Mouse (Mus musculus): ENCODE measurements around the gene Zfp142. TPM values are rescaled to one million over a fixed set of nuclear protein-coding genes. Genes with fewer than 3 reads are reported as not detected.
A peak's percentile ranks its signal among the peaks of the same experiment; 100 is the strongest.

Zfp142 gene
- 9.5 and 11.2 TPM in 2 replicates for polyA plus RNA-seq (2012; rRNA removed)

DNA sequence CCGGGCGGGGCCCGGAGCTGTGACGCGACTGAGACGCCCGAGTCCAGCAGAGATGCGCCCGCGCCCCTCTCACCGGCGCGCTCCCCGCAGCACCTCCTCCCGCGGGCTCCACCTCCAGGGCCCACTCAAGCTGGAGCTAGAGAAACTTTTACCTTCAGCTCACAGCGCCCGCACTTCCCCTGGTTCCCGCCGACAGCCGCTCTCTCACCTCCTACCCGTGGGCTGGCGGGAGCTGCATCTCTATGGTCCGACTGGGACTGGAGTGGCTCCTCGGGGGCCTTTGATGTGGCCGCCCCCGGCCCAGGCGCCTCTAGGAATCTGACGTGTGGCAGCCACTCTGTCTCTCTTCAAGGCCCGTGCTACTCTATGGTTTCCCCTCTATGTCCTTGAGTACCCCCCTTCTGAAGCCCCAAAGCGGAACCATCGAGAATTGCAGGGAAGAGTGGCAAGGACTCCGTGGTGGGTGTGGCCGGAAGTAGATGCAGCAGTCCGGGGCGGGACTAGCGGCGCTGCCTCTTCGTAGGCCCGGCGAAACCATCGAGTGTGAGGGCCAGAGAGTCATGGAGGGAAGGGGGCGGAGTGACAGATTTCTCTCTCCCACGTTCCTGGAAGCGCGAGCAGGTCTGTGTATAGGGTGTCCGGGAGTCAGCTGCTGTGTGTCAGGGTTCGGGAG, at the start of gene Zfp142, which contains the start of gene Bcs1l:
Gene Zfp142, minus strand, starts transcription at position 474 of the 673 bp plus-strand sequence.
Gene Bcs1l, plus strand, starts transcription at position 517 of the 673 bp plus-strand sequence.
- DNase-seq (ENCODE audit: low spot score) = peak; percentile 87

DNA sequence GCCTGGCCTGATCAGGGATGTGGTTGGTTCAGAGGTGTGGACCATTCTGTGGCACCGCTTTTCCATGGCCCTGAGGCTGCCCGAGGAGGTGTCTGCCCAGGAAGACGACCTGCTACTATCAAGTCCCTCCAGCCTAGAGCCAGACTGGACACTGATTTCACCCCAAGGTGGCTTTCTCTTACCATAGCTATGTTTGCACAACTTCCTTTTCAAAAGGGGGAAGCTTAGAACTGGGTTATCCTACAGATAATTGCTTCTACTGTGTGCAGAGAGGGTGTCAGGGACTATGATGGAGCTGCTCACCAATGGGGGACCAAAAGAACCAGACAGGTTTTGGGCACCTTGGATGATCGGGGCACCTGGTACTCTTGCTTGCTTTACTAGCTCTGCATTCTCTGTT, 44.7 kb upstream of the Zfp142 start:
- no peak for DNase-seq (ENCODE audit: low spot score)

- no peak for DNase-seq (ENCODE audit: low spot score)
Measured at GRCm38 (mm10) chr1:74628001-74628400, 40.0 kb upstream of the Zfp142 start.

- DNase-seq (ENCODE audit: low spot score) = no peak
Measured at GRCm38 (mm10) chr1:74626076-74626475, 38.0 kb upstream of the Zfp142 start.

DNA sequence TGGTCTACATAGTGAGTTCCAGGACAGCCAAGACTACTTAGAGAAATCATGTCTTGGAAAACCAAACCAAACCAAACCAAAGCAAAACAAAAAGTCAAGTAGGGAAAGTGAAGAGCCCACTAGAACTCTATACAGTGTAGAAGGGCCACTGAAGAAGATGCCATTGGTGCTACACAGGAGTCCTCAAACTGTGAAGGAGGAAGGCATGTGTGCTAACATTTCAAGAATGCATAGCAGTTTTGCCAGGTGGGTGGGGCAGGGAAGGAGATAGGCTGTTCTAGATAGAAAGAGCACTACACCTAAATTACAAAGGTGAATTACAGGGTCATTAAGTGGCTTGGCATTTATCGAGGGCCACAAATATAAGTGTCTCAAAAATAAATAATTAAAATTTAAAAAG, 36.1 kb upstream of the Zfp142 start:
- no peak for DNase-seq (ENCODE audit: low spot score)

DNA sequence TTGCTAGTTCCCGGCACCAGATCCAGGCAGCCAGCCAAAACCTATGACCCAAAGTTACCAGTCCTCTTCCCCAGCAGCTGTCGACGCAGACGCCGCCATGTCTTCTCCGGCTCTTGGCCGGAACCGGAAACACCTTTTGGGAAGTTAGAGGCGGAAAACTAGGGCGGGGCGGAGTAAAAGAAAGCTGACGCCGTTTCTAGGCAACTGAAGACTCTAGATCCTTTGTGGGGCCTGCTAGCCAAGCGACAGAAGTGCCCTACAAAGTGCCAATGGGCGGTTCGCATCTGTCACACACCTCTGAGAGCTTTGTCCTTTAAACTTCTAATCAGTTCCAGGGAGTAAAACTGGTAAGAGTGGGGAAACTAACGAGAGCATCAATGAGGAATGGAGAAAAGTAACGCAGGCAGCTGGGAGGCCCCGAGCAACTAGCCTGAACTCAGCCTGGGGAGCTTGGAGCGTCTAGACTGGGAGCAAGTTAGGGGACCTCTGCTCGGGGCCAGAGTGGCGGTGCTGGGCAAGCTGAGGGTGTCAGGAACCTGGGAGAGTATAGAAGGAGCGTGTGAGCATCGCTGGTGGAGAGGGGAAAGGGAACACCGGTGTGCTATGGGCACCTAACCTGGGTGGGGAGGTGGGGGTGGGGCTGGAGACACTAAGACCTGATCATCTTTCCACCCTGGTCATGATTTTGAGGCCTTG, 13.4 kb upstream of the Zfp142 start, which contains the start of the genes Rnf25 and Stk36:
Gene Rnf25, minus strand, starts transcription at position 131 of the 696 bp plus-strand sequence.
Gene Stk36, plus strand, starts transcription at position 179 of the 696 bp plus-strand sequence.
- DNase-seq (ENCODE audit: low spot score) = peak; percentile 67

DNA sequence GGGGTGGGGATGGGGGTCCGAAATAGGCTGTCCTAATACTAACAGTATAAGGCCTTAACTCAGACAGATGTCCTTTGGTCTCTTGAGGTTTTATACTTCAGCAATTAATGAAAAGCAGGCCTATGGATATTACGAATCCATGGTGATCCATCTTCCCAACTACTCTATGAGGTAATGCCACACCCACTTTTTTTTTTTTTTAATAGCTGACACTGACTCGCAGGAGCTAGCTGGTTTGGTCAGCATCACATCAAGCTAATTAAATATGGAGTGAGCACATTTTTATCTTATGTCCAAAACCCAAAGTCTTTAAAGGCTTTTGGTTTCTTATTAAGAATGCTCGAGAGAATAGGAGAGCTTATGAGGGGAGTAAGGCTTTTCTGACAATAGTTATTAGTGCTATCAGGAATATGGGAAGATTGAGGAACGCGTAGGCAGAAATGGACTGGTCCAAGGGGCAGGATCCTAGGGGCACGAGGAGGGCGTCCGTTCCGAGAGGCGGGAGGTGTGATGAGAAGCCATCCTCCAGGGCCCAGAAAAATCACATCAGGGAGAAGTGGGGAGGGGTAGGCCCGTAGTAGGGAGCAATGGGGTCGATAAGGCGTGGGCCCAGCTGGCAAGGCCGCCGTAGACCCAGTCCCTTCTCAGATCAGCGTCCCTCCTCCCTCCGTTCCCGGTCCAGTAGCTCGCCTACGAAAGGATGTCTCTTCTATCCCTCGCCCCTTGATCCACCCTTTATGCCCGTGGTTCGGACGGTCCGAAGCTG, 12.6 kb upstream of the Zfp142 start:
- no peak for DNase-seq (ENCODE audit: low spot score)

DNA sequence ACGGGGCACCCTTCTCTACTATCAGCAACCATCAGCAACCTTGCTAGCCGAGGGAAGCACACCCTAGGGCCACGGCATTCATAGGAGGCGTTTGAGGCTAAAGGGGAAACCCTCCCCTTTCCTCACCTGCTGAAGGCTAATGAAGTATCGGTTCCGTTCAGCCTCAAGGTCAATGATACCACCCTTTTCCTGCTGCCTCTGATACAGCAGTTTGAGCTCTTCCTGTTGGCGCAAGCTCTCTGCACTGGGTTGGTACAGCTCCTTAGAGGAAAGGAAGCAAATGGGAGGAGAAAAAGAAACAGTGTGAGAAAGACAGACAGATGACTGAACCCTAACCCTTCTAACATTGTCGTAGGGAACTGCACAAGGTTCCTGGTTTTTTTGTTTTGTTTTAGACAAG, 6.4 kb upstream of the Zfp142 start:
- no peak for DNase-seq (ENCODE audit: low spot score)

- DNase-seq (ENCODE audit: low spot score) = no peak
Measured at GRCm38 (mm10) chr1:74587233-74587772, 743 bp downstream of the Zfp142 start.

GRCm38 (mm10) chr1:74584616-74585398, 3.2 kb downstream of the Zfp142 start:
- DNase-seq (ENCODE audit: low spot score) = no peak

DNA sequence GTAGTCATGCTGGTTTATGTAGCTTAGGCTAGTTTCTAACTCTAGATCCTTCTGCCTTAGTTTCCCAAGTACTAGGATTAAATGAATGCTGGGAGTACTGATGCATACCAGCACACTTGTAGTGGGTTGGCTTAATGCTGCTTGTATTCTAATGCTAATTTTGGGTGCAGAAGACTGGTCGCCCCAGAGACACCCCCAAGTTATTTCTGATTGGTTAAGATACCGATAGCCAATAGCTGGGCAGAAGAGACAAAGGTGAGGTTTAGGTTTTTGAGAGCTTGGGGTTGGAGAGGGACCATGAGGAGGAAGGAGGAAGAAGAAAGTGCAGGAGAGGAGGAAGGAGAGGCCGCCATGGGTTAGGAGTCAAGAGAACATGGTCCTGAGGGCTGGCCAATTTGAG, 5.4 kb downstream of the Zfp142 start:
- DNase-seq (ENCODE audit: low spot score) = no peak

DNA sequence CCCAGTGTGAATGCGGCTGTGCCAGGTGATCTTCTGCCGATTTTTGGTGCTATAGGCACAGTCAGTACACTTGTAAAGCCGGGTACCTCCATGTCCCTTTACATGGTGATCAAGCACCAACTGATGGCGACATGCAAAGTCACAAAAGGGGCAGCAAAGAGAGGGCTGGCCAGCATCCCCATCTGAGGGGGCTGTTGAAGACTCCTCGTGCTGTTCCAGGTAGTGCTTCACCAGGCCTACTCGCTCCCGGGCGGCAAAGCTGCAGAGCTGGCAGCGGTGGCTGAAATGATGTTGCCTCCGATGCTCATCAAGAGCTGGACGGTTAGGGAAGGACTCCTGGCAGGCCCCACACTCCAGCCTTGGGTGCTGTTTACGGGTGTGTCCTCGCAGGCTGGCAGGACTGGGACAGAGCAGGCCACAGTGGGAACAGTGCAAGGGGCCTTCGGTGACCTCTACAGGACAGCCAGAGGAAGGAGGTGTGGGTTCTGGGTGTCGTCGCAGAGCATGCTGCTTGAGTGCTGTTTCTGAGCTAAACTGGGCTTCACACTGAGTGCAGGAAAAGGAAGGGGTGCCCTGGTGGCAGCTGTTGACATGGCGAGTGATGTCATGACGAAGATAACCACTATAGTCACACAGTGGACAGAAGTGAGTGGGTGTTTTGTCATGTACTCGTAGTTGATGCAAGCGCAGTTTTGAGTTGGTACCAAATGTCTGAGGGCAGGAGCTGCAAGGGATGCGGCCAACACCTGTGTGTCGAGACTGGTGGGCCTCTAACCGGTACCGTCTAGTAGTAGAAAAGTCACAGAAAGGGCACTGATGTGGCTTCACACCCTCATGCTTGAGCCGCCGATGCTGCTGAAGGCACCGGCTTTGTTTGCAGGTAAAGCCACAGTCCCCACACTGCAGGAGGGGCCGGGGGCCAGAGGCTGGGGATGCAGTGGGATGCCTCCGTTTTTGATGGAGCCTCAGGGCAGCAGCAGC, 18.0 kb downstream of the Zfp142 start:
- DNase-seq (ENCODE audit: low spot score) = no peak

DNA sequence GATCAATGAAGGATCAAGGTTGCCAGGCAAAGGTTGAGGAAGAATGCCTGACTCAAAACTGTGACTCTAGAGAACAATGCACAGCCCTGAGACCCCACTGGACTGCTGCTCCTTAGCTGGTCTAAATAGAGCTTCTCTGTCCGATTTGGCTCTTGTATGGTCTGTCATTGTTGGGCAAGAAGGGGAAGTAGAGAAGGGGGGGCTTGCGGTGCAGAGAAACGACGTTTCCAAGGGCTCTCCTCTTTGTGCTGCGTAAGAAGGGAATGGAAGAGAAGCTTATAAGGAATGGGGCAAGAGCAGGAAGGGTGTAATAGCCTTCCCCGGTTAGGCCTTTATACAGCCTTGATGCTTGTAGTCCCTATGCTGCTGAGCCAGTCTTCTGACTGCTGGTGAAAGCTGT, 22.2 kb downstream of the Zfp142 start:
- DNase-seq (ENCODE audit: low spot score) = no peak

DNA sequence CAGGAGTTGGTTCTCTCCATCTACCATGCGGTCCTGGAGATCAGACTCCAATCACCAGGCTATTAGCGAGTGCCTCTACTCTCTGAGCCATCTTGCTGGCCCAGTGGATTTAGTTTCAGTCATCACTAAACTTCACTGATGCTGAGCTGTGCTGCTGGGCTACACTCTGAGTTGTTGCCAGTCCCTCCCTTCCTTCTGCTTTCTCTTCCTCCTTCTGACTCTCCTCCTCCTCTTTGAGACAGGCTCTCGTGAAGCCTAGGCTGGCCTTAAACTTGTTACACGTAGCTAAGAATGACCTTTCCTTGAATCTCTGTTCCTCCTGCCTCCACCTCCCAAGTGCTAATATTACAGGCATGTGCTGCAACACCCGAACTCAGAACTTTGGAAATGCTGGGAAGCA, 29.0 kb downstream of the Zfp142 start:
- DNase-seq (ENCODE audit: low spot score) = no peak

DNA sequence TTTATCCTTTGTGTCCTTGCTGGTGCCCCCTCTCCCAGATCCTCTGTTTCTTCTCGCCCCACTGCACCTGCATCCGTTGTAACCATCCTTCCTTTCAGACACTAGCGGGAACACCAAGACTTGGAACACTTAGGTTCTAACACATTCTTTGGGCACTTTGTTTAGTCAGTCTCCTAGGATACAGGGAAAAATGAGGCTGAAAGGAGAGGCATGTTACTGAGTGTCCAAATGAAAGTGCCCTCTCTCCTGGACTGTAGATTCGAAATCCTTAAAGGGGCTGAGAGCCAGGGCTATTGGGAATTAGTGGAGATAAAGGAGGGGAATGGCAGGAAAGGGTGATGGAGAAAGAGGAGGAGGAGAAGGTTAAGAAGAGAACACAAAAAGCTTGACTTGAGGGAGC, 43.9 kb downstream of the Zfp142 start, which contains the start of gene Usp37:
Gene Usp37, minus strand, starts transcription at position 101 of the 400 bp plus-strand sequence.
- no peak for DNase-seq (ENCODE audit: low spot score)

GRCm38 (mm10) chr1:74542451-74542961, 45.5 kb downstream of the Zfp142 start, which contains the start of gene Plcd4:
TSS of gene Plcd4 (plus strand) at chr1:74542888.
- DNase-seq (ENCODE audit: low spot score) = no peak

DNA sequence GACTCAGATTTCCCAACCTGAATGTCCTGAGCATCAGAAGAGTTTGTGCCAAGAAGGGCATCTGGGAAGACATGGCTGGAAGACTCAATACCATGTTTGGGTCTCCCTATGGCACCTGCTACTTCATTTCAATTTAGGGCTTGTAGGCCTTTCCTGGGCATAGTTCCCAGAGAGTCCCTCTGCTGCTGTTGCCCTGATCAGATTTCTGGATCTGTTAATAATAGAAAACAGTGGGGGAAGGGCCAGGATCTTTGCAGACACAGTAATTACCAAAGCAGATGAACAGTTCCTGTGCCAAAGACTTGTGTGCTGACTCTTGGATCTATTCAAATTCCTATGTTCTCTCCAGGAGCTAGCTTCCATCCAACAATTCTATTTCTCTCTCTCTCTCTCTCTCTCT, 49.4 kb downstream of the Zfp142 start:
- DNase-seq (ENCODE audit: low spot score) = no peak

DNA sequence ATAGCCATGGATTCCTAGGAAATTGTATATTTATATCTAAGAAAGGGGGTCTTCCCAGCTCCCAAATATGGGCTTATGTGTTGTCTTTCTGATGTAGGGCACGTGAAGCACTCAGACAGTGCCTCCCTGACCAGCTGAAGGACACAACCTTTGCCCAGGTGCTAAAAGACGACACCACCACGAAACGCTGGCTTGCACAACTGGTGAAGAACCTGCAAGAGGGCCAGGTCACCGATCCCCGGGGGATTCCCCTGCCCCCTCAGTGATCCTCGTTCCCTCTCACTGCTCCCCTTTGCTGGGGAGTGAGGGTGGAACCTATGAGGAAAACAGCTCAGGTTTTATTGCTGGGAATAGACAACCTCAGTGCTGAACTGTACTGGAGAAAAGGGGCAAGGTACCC, 59.5 kb downstream of the Zfp142 start:
- DNase-seq (ENCODE audit: low spot score) = no peak

- DNase-seq (ENCODE audit: low spot score) = no peak
Measured at GRCm38 (mm10) chr1:74524746-74525145, 63.3 kb downstream of the Zfp142 start.

- no peak for DNase-seq (ENCODE audit: low spot score)
Measured at GRCm38 (mm10) chr1:74519875-74520274, 68.2 kb downstream of the Zfp142 start.
